Mouse (Mus musculus) c-Kit-positive CD71-positive TER-119-negative erythroid progenitor cells, embryonic 14.5 days (primary cell): ENCODE results near the gene Atp2c1.

Experiments used
- DNase-seq: peaks from one replicate; pipeline ENCODE4 v3.0.0-alpha.2; 2013; ENCODE audit warnings: low read depth

The Atp2c1 gene

DNA sequence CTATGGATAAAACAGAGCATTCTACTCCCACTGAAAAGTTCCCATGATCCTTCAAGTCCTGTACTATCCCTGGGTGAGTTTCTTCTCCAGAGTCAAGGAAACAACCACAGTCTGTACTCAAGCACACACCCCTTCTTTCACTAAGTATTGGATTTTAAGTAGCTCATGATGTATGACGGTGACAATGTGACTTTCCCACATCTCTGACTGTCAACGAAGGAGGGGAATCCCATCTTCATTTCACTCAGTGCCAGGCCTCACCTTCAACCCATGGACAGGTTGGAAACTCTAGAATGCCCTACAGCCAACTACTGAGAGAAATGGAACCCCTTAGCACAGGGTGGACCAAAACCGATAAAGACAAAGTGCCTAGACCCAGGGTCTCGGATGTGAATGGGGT, 160.9 kb downstream of the Atp2c1 start:
- no peak for DNase-seq

DNA sequence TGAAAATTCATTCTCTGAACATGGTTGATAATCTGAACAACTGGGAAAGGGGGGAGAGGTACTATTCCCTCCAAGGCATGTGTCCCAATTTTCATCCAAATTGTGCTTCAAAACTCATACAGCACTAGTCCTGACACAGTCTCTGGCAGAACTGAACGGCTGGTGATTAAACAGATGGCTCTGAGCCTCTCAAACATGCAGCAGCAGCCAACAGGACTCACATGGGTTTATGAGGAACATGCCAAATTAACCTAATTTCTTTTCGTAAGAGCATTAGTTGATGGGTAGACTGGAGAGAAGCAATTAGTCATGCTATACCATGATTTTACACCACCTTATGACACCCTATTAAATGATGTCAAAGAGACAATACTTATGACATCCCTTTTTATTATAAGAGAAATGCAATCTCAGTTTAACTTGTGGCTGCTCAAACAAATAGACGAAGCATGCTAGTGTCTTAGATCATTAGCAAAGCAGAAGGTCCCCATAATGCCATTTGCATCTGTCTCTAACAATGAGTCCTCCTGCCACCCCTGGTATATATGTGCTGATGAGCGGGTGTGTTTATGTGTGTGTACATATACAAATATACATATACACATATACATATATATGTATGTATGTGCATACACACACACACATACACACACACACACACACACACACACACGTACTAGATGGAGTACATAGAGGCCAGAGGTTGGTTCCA, 163.4 kb downstream of the Atp2c1 start:
- DNase-seq = no peak

DNA sequence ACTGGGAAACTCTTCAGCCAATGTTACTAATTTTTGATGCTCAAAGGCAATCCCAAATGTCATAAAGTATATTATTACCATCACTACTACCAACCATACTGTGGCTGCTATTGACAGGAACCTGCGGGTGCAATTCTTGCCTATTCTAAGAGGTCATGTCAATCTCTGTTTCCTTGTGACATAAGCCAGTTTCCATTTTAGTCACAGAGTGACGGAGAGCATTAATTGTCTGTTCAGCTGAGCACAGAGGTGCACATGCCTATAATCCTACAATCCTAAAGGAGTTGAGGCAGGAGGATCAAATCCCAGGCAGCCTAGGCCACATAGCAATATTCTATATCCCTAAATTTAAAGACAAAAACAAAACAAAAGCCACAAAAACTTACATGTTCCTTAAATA, 164.9 kb downstream of the Atp2c1 start:
- no peak for DNase-seq
